Mouse (Mus musculus): Measurements from ENCODE around the gene Tymp.

Tymp gene

DNA sequence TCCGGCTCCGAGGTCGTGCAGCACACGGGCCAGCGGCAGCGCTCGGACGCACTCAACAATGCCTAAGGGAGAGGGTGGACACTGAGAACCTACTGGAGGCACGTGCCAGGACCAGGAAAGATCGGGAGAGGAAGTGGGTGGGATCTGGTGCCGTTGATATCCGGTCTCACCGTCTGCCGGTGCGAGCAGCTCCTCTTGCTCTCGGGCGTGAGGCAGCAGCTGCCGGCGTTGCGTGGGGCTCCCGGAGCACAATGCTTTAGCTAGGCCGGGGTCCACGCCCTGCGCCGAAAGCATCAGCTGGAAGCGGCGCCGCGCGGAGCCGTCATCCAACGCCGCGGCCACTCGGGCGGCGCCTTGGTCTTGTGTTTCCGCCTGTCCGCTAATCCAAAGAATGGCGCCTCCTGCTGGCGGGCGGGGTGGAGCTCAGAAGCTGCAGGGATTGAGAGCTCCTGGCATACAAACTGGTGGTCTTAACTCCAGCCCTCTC, 3.0 kb downstream of the Tymp start, which contains the start of gene Sco2:
TSS of gene Sco2 (minus strand) at position 85 of the 487 bp plus-strand sequence.
- peak; percentile 97 for DNase-seq

DNA sequence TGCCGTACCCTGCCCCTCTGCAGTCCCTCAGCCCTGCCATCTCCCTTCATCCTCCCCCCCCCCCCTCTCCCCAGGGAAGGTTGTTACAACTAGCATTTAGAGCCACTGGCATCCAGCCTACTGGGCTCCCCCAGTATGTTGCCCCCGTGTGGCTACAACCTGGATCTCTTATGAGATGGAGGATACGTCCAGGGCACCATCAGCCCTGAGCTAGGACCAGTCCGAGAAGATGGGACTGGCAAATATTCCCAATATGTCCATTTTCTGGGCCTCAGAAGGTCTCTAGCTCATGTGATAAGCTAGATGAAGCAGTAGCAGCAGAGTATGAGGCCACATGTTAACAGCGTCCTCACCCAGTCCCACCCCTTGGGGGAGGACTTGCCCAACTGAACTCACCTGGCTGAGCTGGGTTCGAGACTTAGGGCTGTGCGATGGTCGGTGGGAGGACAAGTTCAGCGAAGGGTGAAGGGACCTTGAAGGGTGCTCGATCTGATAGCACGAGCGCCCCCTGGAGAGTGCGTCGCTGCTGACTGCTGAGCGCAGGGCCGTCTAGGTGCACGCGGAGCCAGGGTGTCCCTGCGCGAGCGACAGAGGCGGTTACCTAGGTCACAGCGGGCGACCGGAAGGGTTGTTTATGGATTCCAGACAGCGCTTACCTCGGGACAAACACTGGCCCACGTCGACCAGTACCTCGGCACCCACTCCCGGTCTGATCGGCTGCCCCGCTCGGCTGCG, 3.6 kb downstream of the Tymp start:
- DNase-seq, result peak; percentile 91

DNA sequence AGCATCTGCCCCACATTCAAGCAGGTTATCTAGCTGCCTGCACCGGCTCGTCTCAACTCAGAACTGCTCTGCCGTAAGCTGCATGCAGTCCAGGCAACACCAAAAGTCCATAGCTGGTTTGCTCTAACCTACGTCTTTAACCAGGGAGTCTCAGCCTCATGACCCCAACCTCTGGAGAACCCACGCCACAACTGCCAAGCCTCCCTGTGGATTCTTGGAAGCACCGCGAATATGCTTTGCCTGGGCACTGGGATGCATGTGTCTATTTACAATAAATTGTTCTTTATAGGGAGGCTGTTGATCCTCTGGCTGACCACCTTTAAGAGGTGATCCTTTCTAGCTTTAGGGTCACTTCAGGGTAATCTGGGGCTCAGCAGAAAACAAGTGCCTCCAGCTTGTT, 4.3 kb downstream of the Tymp start:
- no peak for DNase-seq

- no peak for DNase-seq
These were observed 4.8 kb downstream of the Tymp start for GRCm38 (mm10) chr15:89372068-89372467.

- no peak for DNase-seq
These were observed 11.7 kb downstream of the Tymp start for GRCm38 (mm10) chr15:89365141-89365551.

- DNase-seq, result peak; percentile 47
These were observed 13.8 kb downstream of the Tymp start for GRCm38 (mm10) chr15:89363051-89363450.

- no peak for DNase-seq
These were observed 18.1 kb downstream of the Tymp start for GRCm38 (mm10) chr15:89358784-89359183.

DNA sequence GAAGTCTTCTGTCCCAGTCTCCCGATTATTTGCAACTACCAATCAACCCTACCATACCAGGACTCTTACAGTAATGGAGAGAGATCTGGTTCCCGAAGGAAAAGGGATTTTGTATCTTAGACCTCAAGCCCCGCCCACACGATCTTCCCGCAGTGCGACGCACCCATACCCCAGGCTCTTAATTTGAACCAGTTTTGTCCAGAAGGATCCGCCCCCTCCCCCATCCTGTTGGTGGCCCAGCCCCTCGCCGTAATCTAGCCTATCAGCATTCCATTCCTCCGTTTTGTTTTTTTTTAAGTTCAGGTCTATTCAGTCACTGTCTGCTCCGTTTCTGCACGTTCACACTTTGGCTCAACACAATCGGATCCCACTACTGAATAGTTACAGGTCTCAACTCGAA, 20.5 kb downstream of the Tymp start:
- DNase-seq, result peak; percentile 72

- peak; percentile 97 for DNase-seq
These were observed 21.3 kb downstream of the Tymp start, which contains the start of the genes Lmf2 and Ncaph2 for GRCm38 (mm10) chr15:89355241-89356187. Gene Lmf2, minus strand, starts transcription at chr15:89355659. Gene Ncaph2, plus strand, starts transcription at chr15:89355719.

- DNase-seq, result no peak
These were observed 22.4 kb downstream of the Tymp start for GRCm38 (mm10) chr15:89354455-89354854.

- DNase-seq, result no peak
These were observed 23.0 kb downstream of the Tymp start for GRCm38 (mm10) chr15:89353837-89354236.

DNA sequence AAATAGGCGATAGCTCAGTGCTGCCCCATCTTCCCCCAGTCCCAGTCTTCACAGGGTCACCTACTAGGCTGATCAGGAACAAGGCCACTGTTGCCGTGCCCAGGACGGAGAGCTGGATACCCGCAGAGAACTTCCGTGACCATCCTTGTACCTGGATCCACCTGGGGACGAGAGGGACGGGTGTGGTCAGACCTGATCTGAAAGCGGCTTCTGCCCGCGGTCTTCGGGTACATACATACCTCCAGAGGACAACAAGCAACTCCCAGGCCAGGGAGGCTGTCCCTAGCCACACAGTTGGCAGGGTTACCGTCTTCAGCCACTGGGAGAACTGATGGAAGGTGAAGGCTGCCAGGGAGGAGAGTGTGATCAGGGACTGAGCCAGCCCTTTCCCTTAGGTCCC, 24.0 kb downstream of the Tymp start:
- no peak for DNase-seq

DNA sequence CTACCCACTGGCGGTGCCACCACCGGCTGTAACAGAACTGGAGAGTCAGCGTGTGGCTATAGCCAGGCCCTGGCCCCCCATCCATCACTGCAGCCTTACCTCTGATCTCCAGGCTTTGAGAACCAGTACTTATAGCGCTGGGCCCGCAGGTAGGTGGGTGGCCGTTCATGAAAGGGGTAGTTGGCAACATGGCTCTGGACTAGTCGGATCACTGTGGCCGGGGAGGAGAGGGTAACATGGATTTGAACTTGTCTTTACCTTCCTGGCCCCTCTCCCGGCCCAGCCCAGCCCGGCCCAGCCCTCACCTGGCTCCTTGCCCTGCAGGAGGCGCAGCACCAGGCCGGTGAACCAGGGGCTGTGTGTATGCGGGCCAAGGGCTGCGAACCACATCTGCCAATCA, 24.8 kb downstream of the Tymp start:
- no peak for DNase-seq

GRCm38 (mm10) chr15:89351302-89351701, 25.5 kb downstream of the Tymp start:
- DNase-seq, result no peak

GRCm38 (mm10) chr15:89350447-89350846, 26.4 kb downstream of the Tymp start:
- DNase-seq, result no peak

DNA sequence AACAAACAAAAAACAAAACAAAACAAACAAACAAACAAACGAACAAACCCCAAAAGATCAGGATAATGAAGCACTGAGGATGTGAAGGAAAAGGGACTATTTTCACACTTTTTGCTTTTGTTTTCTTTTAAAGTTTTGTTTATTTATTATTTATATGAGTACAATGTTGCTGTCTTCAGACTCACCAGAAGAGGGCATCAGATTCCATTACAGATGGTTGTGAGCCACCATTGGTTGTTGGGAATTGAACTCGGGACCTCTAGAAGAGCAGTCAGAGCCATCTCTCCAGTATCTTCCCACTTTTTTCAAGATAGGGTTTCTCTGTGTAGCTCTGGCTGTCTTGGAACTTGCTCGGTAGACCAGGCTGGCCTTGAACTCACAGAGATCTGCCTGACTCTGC, 33.5 kb downstream of the Tymp start:
- DNase-seq, result no peak

GRCm38 (mm10) chr15:89341678-89342077, 35.2 kb downstream of the Tymp start:
- DNase-seq, result no peak

DNA sequence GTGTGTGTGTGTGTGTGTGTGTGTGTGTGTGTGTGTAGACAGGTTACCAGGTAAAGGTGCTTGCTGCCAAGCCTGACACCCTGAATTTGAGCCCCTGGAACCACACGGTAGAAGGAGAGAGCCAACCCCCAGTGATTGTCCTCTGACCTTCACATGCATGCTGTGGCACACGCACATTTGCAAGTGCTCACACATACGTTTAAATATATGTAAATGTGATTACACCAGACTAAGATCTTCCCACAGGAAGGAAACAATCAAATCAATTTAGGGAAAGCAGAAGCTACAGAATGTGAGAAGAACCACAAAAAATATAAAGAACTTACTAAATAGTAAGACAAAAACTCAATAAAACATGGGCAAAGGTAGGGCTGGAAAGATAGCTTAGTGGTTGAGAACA, 36.7 kb downstream of the Tymp start:
- no peak for DNase-seq

GRCm38 (mm10) chr15:89339696-89340095, 37.1 kb downstream of the Tymp start:
- DNase-seq, result no peak

GRCm38 (mm10) chr15:89336422-89336821, 40.4 kb downstream of the Tymp start:
- no peak for DNase-seq

DNA sequence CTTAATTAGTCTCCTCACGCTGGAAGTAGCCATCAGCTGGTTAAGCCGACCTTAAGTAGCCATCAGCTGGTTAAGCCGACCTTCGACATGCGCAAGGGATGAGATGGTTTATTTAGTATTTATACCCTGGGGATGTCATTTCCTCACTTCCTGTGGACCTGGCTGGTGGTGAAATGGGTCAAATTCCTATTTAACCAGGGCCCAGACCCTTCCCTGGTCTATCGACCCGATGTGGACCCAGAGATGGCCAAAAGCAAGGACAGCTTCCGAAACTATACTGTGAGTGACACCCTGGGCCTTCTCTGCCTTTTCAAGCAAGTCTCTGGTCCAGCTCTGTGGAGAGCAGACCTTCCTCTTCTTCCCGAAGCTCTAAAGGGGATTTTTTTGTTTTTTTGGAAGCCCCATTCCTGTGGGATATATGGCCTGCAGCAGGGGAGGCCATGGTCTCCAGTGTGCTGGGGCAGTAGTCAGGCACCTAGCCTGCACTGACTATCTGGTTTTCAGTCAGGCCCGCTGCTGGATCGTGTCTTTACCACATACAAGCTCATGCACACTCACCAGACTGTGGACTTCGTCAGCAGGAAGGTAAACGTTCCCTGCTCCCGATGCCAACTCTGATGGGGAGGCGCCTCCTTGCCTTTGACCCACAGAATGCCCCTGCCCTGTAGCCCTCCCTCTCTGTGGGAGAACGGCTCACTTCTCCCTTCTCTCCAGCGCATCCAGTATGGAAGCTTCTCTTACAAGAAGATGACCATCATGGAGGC, 41.9 kb downstream of the Tymp start:
- DNase-seq, result no peak

GRCm38 (mm10) chr15:89334271-89334670, 42.6 kb downstream of the Tymp start, which contains the start of gene Miox:
Gene Miox, plus strand, starts transcription at chr15:89334398.
- no peak for DNase-seq

DNA sequence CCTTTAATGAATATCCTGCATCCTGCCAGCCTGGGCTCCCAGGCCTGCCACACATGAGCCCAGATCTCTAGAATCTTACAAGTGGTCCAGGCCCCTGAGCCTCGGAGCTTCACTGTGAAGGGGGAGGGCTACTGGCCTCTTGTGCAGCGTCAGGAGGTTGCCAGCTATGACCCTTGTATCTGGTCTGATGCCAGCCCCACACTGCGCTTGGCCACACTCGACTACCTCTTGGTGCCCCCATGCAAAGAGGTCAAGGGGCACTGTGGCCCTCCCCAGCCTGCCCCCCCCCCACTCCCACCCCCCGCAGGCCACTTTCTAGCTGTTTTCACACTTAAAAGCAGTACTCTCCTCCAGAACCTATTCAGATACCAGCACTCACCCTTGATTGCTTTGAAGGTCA, 50.4 kb downstream of the Tymp start:
- no peak for DNase-seq

Data from lung, postnatal 14 days (tissue).